Mouse (Mus musculus) liver, adult 2 months (tissue): ENCODE data around the gene Taf8.

Experiments
- CTCF ChIP-seq: fragments of 200-500 bp; IDR thresholded peaks from 2 replicates; pipeline ENCODE4 v1.5.1; 2011; ENCODE audit warnings: low read depth, low read length, control low read depth
- POLR2A ChIP-seq: fragments of 200-500 bp; IDR thresholded peaks from 2 replicates; pipeline ENCODE4 v1.6.1; 2011; ENCODE audit warnings: low read length, control low read depth; ENCODE audit not compliant: insufficient read depth; ENCODE audit errors: extremely low read depth

- TF ChIP-seq POLR2A (0 out of 2 replicates have a peak, but pooled peaks have one; percentile 32), CTCF (peak; percentile 88)
Observed at GRCm38 (mm10) chr17:47511111-47512020, 9.3 kb upstream of the Taf8 start.
